Mouse (Mus musculus) bone marrow macrophage, adult 2 months (primary cell): ENCODE data around the gene Scyl3.

Experiments
- CTCF ChIP-seq: IDR thresholded peaks from 2 replicates; pipeline ENCODE4 v1.5.1; 2012; ENCODE audit warnings: low read depth, mild to moderate bottlenecking, low read length, moderate library complexity
- POLR2A ChIP-seq: IDR thresholded peaks from 2 replicates; pipeline ENCODE4 v1.6.1; 2012; ENCODE audit warnings: mild to moderate bottlenecking, low read depth, low read length, borderline replicate concordance

- TF ChIP-seq POLR2A (no peak), CTCF (no peak)
Observed at GRCm38 (mm10) chr1:163893294-163893693, 35.6 kb upstream of the Scyl3 start.
